Comparison of ENCODE assay signal across 22 mouse cellular contexts in genomic region chr8:8092551-8092950, GRCm38 (mm10).
"Had no signal": no experiment of that assay in that cellular context is flagged by ENCODE, and none has a peak within 500 bp of the region (broad histone marks: within the 10 kb centered on the region; RNA-seq: fewer than 3 reads in every experiment).

No protein-coding gene starts in this region.

- DNase-seq: kidney, adult 8-10 months; kidney, postnatal 10 days; kidney, postnatal 36 days; layer of hippocampus, postnatal 36 days; liver; liver, embryonic 13.5 days; lung, adult 2 months; lung, postnatal 14 days; lung, postnatal 4 days; midbrain, embryonic 14.5 days; right cerebral cortex, postnatal 25 days; spleen, adult 18-20 months; thymus, adult 18-20 months; thymus, postnatal 36 days had no signal

- H3K4me2 ChIP-seq: kidney, embryonic 15.5 days; limb, embryonic 13.5 days; liver, embryonic 13.5 days; midbrain, embryonic 11.5 days; neural tube, embryonic 13.5 days; stomach, embryonic 15.5 days had no signal

- H3K9ac ChIP-seq: kidney, embryonic 15.5 days; limb, embryonic 13.5 days; liver, embryonic 13.5 days; neural tube, embryonic 13.5 days; stomach, embryonic 15.5 days had no signal

- H3K36me3 ChIP-seq: kidney, embryonic 15.5 days; limb, embryonic 10.5 days; limb, embryonic 13.5 days; liver, embryonic 13.5 days; neural tube, embryonic 13.5 days; stomach, embryonic 15.5 days had no signal

- H3K27me3 ChIP-seq: kidney, embryonic 15.5 days; liver, embryonic 13.5 days; neural tube, embryonic 13.5 days; stomach, embryonic 15.5 days had no signal

- H3K4me1 ChIP-seq: kidney, embryonic 15.5 days; limb, embryonic 10.5 days; limb, embryonic 13.5 days; liver, embryonic 13.5 days; neural tube, embryonic 13.5 days; stomach, embryonic 15.5 days had no signal

- H3K27ac ChIP-seq: kidney, embryonic 15.5 days; left cerebral cortex, adult 2 months; limb, embryonic 10.5 days; limb, embryonic 13.5 days; liver, embryonic 13.5 days; neural tube, embryonic 13.5 days; stomach, embryonic 15.5 days had no signal

- H3K4me3 ChIP-seq: kidney, embryonic 15.5 days; left cerebral cortex, adult 2 months; limb, embryonic 10.5 days; limb, embryonic 13.5 days; liver, embryonic 13.5 days; myocyte; neural tube, embryonic 13.5 days; stomach, embryonic 15.5 days had no signal

- H3K9me3 ChIP-seq: kidney, embryonic 15.5 days; limb, embryonic 10.5 days; limb, embryonic 13.5 days; liver, embryonic 13.5 days; neural tube, embryonic 13.5 days; stomach, embryonic 15.5 days had no signal
